Mouse (Mus musculus) frontal cortex, postnatal 10 days (tissue): Measurements from ENCODE around the gene Notch4.
A peak's percentile ranks its signal among the peaks of the same experiment; 100 is the strongest.

Experiments used
- DNase-seq, 2 experiments: peaks; one replicate each; pipeline ENCODE4 v3.0.0; 2022; ENCODE audit warnings: low spot score in 2 of 2, mixed read lengths in 1 of 2

Gene Notch4

DNA sequence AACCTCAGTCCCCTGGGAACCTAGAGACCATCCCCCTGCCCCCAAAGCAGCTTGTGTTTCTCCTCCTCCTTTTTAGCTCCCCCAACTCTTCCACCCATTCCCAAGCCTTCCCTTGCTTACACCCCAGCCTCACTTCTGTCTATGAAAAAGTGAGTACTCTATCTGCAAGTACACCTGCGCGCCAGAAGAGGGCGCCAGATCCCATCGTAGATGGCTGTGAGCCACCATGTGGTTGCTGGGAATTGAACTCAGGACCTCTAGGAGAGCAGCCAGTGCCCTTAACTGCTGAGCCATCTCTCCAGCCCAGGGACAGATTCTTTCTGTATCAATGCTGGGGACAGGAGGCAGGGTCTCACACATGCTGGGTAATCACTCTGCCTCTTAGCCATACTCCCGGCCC lies 7.8 kb downstream of the Notch4 start:
- DNase-seq = no peak

DNA sequence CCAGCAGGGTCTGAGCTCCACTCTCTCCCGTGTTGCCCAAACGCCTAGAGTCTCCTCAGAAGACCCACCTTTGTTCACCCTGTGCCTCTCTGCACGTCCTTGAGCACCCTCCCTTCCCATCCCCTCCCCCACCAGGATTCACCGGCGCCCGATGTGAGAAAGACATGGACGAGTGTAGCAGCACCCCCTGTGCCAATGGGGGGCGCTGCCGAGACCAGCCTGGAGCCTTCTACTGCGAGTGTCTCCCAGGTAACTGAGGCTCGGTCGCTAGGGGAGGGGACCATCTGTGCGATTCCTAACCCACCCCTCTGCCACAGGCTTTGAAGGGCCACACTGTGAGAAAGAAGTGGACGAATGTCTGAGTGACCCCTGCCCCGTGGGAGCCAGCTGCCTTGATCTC lies 8.3 kb downstream of the Notch4 start:
- DNase-seq = no peak

DNA sequence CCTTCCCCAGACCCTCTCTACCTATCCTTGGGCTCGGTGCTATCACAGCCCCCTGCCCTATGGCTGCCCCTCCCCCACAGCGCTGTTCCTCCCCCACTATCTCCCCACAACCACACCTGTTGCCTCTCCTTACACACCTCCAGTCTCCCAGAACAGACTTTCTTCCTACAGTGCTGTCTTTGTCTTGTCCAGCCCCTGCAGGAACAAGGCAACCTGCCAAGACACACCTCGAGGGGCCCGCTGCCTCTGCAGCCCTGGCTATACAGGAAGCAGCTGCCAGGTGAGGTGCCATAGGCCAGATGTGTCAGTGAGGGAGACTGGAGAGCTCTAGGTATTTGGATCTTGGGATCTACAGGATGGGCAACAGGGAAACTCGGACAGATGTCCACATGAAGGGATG lies 12.5 kb downstream of the Notch4 start:
- no peak for DNase-seq

DNA sequence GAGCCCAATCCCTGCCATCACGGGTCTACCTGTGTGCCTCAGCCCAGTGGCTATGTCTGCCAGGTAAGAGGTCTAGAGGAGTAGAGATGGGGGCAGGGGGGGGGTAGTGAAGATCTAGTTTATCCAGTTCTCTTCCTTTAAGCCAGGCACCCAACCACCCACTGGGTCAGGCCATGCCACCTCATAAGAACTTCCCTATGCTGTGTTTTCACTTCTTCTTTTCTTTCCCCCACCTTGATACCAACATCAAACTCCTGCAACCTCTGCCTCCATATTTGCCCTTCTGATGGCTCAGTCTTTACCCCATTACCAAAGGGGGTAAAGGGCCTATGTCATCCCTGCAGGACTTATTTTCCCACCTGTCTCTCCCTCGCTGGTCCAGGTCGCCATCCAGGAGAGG lies 14.0 kb downstream of the Notch4 start:
- no peak for DNase-seq

GRCm38 (mm10) chr17:34582528-34582927 lies 18.5 kb downstream of the Notch4 start:
- no peak for DNase-seq

GRCm38 (mm10) chr17:34583397-34583796 lies 19.3 kb downstream of the Notch4 start:
- DNase-seq = no peak

GRCm38 (mm10) chr17:34583819-34584218 lies 19.8 kb downstream of the Notch4 start:
- no peak for DNase-seq

DNA sequence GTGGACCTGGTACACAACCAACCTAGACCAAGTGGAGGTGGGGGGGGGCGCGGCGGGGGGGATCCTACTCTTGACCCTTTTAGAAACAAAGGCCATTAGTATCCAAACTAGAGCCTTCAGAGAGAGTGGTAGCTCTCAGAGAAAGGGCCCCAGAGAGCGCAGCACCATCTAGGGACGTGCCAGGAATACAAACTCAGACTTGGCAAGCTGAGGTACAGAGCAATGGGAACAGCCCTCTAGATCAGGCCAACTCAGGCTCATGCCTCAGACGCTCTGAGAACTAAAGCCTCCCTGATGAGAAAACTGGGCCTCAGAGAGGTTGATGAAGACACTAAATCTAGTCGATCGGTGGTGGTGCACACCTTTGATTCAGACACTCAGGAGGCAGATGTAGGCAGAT lies 21.1 kb downstream of the Notch4 start:
- DNase-seq = no peak

- no peak for DNase-seq
Measured at GRCm38 (mm10) chr17:34585877-34586771, 22.1 kb downstream of the Notch4 start.

DNA sequence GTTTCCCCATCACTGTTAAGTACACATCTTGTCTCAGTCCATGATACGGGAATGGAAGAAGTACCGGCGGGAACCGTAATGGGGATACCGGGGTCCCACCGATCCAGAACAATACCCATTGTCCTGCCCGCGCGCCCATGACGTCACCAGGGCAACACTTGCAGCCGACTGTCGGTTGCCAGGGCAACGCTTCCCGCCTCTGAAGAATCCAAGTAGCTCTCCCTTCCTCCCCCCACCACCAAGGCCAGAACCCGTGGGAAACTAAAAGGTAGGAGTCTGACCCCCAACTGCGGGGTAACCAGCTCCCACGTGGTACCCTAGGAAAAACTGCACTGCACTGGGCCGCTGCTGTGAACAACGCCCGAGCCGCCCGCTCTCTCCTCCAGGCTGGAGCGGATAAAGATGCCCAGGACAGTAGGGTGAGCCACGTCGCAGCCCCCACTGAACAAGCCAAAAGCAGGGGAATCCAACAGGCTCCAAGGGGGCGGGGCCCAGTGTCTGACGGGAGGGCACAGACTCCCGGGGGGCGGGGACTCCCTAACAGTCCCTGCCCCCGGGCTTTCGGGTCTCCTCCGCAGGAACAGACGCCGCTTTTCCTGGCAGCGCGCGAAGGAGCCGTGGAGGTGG lies 22.8 kb downstream of the Notch4 start:
- peak; percentile 85 to 87 for DNase-seq

DNA sequence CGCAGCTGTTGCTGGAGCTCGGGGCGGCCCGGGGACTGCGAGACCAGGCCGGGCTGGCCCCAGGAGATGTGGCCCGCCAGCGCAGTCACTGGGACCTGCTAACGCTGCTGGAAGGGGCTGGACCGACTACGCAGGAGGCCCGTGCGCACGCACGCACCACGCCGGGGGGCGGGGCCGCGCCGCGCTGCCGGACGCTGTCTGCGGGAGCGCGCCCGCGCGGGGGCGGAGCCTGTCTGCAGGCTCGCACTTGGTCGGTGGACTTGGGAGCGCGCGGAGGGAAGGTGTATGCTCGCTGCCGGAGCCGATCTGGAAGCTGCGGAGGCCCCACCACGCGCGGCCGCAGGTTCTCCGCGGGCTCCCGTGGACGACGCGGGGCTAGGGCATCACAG lies 23.3 kb downstream of the Notch4 start:
- DNase-seq = peak; percentile 97 to 98

- DNase-seq = no peak
Measured at GRCm38 (mm10) chr17:34587814-34588213, 23.7 kb downstream of the Notch4 start.

DNA sequence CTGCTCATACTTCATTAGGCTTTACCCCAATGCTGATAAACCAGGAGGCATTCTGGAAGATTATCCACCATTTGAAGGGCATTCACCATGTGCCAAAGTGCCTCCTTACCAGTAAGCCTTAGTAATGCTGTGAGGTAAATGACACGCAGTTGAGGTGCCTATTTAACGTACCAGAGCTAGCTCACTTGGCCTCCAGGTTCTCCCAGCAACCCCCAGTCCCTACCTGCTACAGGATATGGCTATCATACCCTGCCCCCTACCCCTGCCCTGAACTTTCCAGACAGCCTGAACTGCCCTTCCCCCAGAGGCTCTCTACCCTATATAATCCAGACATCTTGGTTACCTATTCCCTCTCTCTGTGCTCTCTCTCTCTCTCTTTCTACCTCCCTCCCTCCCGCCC lies 24.7 kb downstream of the Notch4 start:
- no peak for DNase-seq

- DNase-seq = no peak
Measured at GRCm38 (mm10) chr17:34589206-34589605, 25.1 kb downstream of the Notch4 start.

DNA sequence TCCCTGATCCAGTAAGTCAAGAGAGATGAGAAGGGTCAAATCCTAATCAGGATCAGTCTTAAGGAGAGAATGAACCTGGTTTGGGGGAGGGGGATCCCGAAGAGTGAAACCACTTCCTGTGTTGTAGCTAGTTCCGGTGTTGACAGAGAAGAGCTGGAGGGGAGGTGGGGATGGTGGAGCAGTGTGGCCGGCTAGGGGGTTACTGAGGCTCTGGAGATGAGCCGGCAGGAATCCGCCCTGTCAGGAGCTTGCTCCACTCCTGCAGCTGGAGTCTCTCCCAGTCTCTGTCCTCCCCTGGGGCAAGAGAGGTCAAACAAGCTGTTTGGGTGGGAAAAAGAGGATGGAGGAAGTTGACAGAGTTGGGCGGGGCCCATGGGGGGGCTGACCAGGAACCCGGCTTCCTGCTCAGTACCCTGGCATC lies 25.6 kb downstream of the Notch4 start, which contains the start of gene Gpsm3:
Gene Gpsm3, plus strand, starts transcription at position 126 of the 421 bp plus-strand sequence.
- DNase-seq = peak in 1 of 2 experiments; percentile 44

DNA sequence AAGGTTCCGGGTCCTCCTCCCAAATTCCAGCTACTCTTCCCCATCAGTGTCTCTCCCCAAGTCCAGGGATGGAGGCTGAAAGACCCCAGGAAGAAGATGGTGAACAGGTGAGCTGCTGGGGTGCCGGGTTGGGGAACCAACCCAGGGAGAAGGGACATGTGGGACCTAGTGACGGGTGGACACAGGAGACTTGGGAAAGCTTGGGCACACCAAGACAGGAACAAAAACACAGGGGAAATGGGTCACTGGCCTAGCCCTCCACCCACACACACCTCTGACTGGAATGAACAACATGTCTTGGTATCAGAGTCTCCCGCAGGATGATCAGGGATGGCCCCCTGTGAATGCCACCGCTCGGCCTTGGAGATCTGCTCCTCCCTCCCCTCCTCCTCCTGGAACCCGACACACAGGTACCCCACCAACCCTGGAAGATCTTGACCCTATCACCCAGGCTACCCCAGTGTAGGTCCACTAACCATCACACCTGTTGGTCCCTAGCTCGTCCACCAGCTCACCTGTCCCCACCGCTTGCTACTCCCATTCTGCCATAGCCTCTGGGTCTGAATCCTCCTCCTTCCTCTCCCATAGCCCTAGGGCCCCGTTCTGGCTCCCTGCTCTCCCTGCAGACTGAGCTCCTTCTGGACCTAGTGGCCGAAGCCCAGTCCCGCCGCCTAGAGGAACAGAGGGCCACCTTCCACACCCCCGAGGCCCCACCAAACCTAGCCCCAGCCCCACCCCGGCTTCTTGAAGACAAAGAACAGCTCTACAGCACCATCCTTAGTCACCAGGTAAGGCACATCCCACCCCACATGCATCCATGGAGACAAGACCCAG lies 26.3 kb downstream of the Notch4 start:
- DNase-seq = peak in 1 of 2 experiments; percentile 18

DNA sequence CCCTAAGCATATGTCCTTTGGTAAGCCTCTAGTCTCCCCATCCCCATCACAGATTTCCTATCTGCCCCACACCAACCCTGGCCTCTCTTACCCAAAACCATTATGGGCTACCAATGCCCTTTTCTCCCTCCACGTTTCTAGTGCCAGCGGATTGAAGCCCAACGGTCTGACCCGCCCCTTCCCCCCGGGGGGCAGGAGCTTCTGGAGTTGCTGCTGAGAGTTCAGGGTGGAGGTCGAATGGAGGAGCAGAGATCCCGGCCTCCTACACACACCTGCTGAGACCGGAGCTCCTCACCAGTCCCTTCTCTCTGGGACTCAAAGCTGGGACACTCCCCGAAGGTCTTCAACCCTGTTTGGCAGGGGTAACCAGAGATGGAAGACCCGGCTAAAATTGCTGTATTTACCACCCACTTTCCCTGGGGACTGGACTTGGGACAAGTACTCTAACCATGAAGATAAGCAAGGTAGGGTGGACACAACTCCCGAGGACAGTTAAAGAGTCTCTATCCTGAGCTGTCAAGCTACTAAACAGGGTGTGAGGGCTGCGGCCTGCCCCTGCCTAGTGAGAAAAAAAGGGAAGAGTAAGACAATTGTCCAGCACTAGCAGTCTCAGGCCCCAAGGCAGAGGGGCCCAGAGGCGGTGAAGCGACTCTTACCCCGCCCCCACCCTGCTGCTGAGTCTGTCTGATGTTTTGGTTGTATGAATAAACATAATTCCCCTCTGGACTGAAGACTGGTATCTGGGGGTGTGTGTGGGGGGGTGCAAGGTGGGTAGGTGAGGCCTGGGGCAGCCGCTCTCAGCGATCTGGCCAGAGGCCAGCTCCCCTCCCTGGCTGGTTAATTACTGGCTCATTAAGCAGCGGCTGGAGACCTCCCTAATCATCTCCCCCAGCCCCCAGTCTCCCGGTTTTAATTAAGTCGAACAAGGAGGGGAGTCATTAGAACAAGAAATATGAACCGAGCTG lies 27.2 kb downstream of the Notch4 start, which contains the start of gene Pbx2:
Gene Pbx2, plus strand, starts transcription at position 238 of the 965 bp plus-strand sequence.
- peak in 1 of 2 experiments; percentile 33 for DNase-seq

DNA sequence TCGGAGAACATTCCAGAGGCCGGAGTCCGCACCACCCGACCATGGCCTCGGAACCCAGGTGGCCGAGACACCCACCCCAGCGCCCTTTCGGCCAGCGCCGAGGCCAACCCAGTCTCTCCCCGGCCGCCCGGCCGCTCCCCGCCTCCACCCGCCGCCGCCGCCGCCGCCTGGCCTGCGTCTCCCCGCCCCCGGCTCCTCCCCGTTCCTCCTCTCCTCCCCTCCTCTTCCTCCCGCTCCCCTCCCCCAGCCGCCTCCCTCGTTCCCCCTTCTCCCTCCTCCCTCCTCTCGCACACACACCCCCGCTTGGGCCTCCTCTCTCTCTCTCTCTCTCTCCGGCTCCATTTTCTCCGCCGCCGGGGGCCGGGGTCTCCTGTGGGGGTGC lies 27.9 kb downstream of the Notch4 start:
- DNase-seq = peak in 1 of 2 experiments; percentile 84

DNA sequence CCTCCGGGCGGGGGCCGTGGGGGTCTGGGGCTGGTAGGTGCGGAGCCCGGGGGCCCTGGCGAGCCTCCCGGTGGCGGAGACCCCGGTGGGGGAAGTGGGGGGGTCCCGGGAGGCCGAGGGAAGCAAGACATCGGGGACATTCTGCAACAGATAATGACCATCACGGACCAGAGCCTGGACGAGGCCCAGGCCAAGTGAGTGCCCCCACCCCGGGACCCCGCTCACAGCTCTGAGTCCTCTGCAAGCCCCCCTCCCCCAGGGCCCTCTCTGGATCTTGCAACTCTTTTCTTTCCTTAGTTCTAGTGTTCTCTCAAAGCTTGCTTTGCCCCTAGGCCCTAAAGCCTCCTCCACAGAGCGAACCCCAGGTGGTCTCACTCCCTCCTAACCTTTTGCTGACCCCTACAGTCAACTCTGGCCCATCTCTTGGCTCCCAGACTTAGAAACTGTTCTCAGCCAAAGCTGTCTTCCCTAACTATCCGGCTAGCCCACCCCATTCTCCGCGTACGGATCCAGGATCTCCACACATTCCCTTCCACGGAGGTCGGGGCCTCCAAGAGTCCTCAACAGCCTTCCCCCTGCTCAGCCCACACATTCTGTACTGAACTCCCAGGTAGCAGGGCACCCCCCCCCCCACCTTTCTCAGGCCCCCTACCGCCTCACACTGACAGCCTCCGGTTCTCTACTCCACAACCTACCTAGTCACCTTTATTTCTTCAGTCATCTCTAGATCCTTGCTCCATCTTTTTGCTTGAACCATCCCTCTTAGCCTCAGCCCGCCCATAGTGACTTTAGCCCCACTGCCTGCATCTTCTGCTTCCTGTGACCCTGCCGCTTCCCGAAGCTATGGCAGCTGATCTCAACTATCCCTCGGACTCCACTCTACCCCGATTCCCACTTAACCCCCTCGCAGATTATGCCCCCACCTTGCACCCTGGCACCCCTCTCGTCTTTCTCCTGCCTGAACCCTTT lies 28.8 kb downstream of the Notch4 start:
- peak in 1 of 2 experiments; percentile 44 for DNase-seq
